Mouse (Mus musculus): ENCODE data around the gene D11Wsu47e. TPM values are rescaled to one million over a fixed set of nuclear protein-coding genes. Genes with fewer than 3 reads are reported as not detected.

Gene D11Wsu47e
- 20.7 TPM for polyA plus RNA-seq (2014; fragmentation: Illumina TruSeq; extraction: RNeasy Lipid Tissue Mini Kit (QIAGEN cat#74804); ENCODE audit: low read depth, low replicate concordance)

GRCm38 (mm10) chr11:113683957-113684706 lies at the start of gene D11Wsu47e, which contains the start of gene Fam104a:
Gene D11Wsu47e, plus strand, starts transcription at chr11:113684412.
Gene Fam104a, minus strand, starts transcription at chr11:113684155.

DNA sequence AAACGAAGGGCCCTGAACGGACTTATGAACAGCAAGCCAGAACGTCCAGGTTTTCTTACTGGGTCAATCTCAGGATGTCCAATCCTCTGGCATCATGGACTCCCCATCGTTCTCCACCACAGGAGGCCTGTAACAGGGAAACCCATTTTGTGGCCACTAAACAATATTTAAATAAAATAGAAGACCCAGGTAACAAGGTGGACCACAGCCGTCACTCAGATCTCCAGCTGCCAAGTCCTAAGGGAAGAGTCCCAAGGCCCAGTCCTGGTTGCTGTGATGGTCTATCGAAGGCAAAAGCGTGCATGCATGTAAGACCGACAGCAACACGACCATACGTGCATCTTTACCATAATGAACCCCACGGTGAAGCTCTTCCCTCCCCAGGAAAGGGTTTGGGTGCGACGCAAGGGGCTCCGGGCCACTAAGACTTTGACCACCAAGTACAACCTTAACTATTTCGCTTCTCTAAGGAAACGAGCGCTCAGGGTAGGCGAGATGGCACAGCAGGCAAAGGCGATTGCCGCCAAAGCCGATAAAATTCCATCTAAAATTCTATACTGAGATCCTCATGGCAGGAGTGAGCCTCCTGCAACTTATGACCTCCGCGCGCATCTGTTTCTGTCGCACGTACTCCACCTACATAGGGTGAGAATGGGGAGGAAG lies 35.4 kb upstream of the D11Wsu47e start, which contains the start of gene Cog1:
Cog1 (plus strand) TSS at position 480 of the 663 bp plus-strand sequence.

DNA sequence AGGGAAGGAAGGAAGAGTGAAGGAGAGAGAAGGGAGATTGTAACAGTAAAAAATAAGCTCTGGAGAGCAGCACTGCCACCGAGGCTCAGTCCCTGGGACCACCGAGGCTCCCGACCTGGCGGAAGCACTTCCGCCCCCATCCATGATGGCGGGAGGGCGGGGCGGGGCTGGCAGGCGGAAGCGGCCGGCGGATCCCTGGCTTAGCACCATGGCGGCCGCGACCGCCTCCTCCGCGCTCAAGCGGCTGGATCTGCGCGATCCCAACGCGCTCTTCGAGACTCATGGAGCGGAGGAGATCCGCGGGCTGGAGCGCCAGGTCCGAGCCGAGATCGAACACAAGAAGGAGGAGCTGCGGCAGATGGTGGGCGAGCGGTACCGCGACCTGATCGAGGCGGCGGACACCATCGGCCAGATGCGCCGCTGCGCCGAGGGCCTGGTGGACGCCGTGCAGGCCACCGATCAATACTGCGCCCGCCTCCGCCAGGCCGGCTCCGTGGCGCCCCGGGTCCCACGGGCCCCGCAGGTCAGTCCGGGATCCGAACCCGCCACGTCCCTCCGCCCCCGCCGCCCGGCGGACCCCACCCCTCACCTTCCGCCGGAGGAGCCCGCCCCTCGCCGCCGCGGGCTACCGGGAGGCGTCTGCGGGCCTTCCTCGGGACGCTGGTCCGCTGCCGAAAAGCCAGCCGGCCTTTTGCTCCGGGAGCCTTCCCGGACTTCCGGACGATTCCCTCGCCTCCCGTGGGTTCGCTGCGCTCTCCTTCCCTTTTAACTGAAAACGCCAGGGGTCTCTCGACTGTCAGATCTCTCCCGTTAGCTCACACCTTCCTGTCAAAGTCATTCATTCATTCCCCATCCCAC lies 34.6 kb upstream of the D11Wsu47e start, which contains the start of gene Slc39a11:
Slc39a11 (minus strand) TSS at position 727 of the 858 bp plus-strand sequence.

GRCm38 (mm10) chr11:113709731-113710256 lies 25.6 kb downstream of the D11Wsu47e start, which contains the start of gene Cpsf4l:
Gene Cpsf4l, minus strand, starts transcription at chr11:113710017.

Other genes with a start within 250 kb of the D11Wsu47e start
- gene Sstr2, start 65.1 kb upstream of the D11Wsu47e start, polyA plus RNA-seq (2014; fragmentation: Illumina TruSeq; extraction: RNeasy Lipid Tissue Mini Kit (QIAGEN cat#74804); ENCODE audit: low read depth, low replicate concordance): not detected
- 40.3 TPM for gene Cog1, start 35.2 kb upstream of the D11Wsu47e start, polyA plus RNA-seq (2014; fragmentation: Illumina TruSeq; extraction: RNeasy Lipid Tissue Mini Kit (QIAGEN cat#74804); ENCODE audit: low read depth, low replicate concordance)
- gene Slc39a11, start 34.3 kb upstream of the D11Wsu47e start, polyA plus RNA-seq (2014; fragmentation: Illumina TruSeq; extraction: RNeasy Lipid Tissue Mini Kit (QIAGEN cat#74804); ENCODE audit: low read depth, low replicate concordance): 22.4 TPM
- 18.7 TPM for gene Fam104a, start 257 bp upstream of the D11Wsu47e start, polyA plus RNA-seq (2014; fragmentation: Illumina TruSeq; extraction: RNeasy Lipid Tissue Mini Kit (QIAGEN cat#74804); ENCODE audit: low read depth, low replicate concordance)
- gene Cpsf4l, start 25.6 kb downstream of the D11Wsu47e start, polyA plus RNA-seq (2014; fragmentation: Illumina TruSeq; extraction: RNeasy Lipid Tissue Mini Kit (QIAGEN cat#74804); ENCODE audit: low read depth, low replicate concordance): 6.7 TPM
- gene Cdc42ep4, start 67.5 kb downstream of the D11Wsu47e start, polyA plus RNA-seq (2014; fragmentation: Illumina TruSeq; extraction: RNeasy Lipid Tissue Mini Kit (QIAGEN cat#74804); ENCODE audit: low read depth, low replicate concordance): 61.0 TPM

All from adipose tissue, adult 10 weeks (tissue).